Mouse (Mus musculus) embryonic facial prominence, embryonic 15.5 days (tissue): ENCODE results near the gene Krt81. TPM values are rescaled to one million over a fixed set of nuclear protein-coding genes. Genes with fewer than 3 reads are reported as not detected.
A peak's percentile ranks its signal among the peaks of the same experiment; 100 is the strongest.

Experiments used
- ATAC-seq: fragments of 200-750 bp; cut with Nextera tagmentation; 2 replicates; pipeline ENCODE4 v1.8.0; 2017; ENCODE audit warnings: low read depth, moderate TSS enrichment; ENCODE audit not compliant: insufficient number of reproducible peaks, low FRiP score, low TSS enrichment
- H3K27ac ChIP-seq: fragments of 300-500 bp; sonication (generic); replicated peaks from 2 replicates; pipeline ENCODE4 v1.5.1; 2015; ENCODE audit warnings: mild to moderate bottlenecking, inconsistent platforms
- H3K27me3 ChIP-seq: fragments of 300-500 bp; sonication (generic); 2 replicates; pipeline ENCODE4 v1.6.1; 2015; ENCODE audit warnings: inconsistent platforms
- H3K36me3 ChIP-seq: fragments of 300-500 bp; sonication (generic); 2 replicates; pipeline ENCODE4 v1.6.1; 2015; ENCODE audit warnings: mild to moderate bottlenecking, inconsistent platforms
- H3K4me1 ChIP-seq: fragments of 300-500 bp; sonication (generic); 2 replicates; pipeline ENCODE4 v1.6.1; 2015; ENCODE audit warnings: inconsistent platforms
- H3K4me2 ChIP-seq: fragments of 300-500 bp; sonication (generic); replicated peaks from 2 replicates; pipeline ENCODE4 v1.6.1; 2015; ENCODE audit warnings: mild to moderate bottlenecking, inconsistent platforms
- H3K4me3 ChIP-seq: fragments of 300-500 bp; sonication (generic); replicated peaks from 2 replicates; pipeline ENCODE4 v1.5.1; 2015; ENCODE audit warnings: mild to moderate bottlenecking, inconsistent platforms
- H3K9ac ChIP-seq: fragments of 300-500 bp; sonication (generic); 2 replicates; pipeline ENCODE4 v1.6.1; 2015; ENCODE audit warnings: inconsistent platforms
- H3K9me3 ChIP-seq: fragments of 300-500 bp; sonication (generic); replicated peaks from 2 replicates; pipeline ENCODE4 v1.6.1; 2016; ENCODE audit warnings: inconsistent platforms
- WGBS: fragments of 180-500 bp; shearing (Covaris S2); methylation state at CpG from one replicate; pipeline ENCODE4 v1.1.7; 2015; 5-methylcytosine and 5-hydroxymethylcytosine counted together
- polyA plus RNA-seq: library from polyadenylated mRNA; unstranded; fragments of >200 nt; fragmentation: Nextera tagmentation; extraction: Ambion mirVana; gene quantifications from 2 replicates; pipeline ENCODE4 v1.2.1, GENCODE M21; 2015

Gene Krt81
- polyA plus RNA-seq, 1 experiment from 2014 or later = 4.2 TPM

DNA sequence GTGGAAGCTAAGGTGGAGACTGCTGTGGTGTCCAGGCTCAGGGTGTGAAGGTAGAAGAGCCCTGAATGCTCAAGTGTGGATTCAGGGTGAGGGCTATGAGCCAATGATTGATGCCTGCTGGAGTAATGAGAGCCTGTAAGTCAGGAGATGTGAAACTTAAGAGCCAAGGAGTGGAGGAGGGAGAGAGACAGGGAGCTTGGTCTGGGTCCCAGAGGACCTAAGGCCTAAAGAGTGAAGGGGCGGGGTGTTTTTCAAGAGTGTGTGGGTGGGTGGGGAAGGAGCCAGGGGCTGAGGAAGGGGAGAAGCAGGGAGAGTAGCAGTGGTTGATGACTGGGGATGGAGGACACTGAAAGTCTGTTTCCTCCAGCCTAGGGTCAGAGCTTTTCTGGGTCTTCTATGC, 20.1 kb upstream of the Krt81 start:
- no peak overlapping the region for H3K4me2 ChIP-seq
- 60% methylated on average over 1 of the region's 1 CpGs for WGBS
- no peak overlapping the region for H3K9ac ChIP-seq
- no peak overlapping the region for H3K27ac ChIP-seq
- H3K4me1 ChIP-seq = peaks cover 9% of the 10 kb centered on the region
- H3K4me3 ChIP-seq = no peak overlapping the region
- no peaks in the 10 kb centered on the region for H3K27me3 ChIP-seq
- no peaks in the 10 kb centered on the region for H3K36me3 ChIP-seq
- no peaks in the 10 kb centered on the region for H3K9me3 ChIP-seq
- ATAC-seq = no peak

DNA sequence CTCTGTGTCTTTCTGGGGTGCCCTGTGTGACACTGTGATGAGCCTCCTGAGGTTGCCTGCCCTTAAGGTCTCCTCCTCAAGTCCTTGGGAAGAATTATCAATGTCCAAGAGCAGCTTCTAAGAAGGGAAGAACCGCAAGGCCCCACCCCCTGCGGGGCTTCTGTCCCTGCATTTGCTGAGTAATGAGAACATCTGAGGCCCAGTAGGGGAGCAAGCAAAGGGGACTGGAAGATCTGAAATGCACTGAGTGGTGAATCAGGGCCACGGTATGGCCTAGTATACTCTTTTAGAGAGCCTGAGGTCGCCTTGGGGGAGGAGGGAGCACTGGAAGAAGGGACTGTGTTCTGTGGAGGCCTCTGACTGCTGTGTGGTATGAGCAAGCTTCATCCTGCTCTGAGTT, 18.5 kb upstream of the Krt81 start:
- ATAC-seq = no peak
- H3K9me3 ChIP-seq = no peaks in the 10 kb centered on the region
- H3K4me1 ChIP-seq = peaks cover 9% of the 10 kb centered on the region
- H3K27me3 ChIP-seq = 0 out of 2 replicates have a peak, but pooled peaks cover 2% of the 10 kb centered on the region
- H3K27ac ChIP-seq = no peak overlapping the region
- WGBS = 31% methylated on average over 4 of the region's 4 CpGs
- no peak overlapping the region for H3K4me2 ChIP-seq
- H3K36me3 ChIP-seq = no peaks in the 10 kb centered on the region
- H3K9ac ChIP-seq = no peak overlapping the region
- no peak overlapping the region for H3K4me3 ChIP-seq

DNA sequence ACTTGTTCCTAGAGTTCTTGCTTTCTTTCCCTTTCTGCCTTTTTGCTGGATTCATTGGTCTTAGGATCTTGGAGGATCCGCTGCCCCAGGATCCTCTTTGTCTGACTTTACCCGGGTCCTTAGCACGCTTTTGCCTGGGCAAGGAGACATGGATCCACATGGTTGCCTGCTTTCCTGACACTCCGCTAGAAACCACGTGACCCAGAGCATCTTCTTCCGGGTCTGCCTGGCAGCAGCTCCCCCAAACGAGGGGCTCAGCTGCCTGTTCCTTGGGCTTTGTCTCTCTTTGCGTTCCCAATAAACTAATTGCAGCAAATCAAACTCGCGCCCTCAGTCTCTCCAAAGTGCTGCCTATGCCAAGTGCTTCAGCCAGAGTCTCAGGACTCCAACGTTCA, 16.1 kb upstream of the Krt81 start:
- Histone ChIP-seq H3K4me1 (peaks cover 9% of the 10 kb centered on the region), H3K9me3 (no peaks in the 10 kb centered on the region), H3K4me2 (peak overlapping the region; percentile 63), H3K4me3 (peak overlapping the region; percentile 31), H3K27me3 (0 out of 2 replicates have a peak, but pooled peaks cover 2% of the 10 kb centered on the region), H3K9ac (no peak overlapping the region), H3K27ac (no peak overlapping the region), H3K36me3 (no peaks in the 10 kb centered on the region)
- ATAC-seq = no peak
- WGBS = 33% methylated on average over 11 of the region's 11 CpGs

DNA sequence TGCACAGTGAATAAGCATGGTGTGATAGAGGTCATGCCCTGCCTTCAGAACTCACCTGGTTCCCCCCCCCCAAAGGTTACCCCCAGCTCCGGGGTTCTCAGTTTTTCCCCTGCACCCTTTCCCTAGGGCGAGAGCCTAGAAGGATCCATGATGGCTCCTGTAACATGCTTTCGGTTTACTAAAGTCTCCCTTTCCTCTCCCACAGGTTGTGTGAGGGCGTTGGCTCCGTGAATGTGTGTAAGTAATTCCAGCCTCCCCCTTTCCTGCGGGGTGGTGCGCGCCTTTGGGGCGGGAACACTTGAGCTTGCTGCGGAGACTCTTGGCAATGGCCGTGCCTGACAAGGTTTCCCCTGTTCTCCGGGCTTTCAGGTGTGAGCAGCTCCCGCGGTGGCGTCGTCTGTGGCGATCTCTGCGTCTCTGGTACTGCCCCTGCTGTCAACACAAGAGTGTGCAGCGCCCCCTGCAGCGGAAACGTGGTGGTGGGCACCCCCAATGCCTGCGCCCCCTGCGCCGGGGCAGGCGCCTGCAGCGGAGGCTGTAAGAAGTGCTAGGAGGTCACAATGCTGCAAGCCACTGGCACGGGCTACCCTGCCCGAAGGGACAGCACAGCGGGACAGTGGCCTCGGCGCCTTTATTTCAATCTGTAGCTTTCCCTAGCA, 15.6 kb upstream of the Krt81 start:
- WGBS = 6% methylated on average over 31 of the region's 31 CpGs
- no peak overlapping the region for H3K9ac ChIP-seq

DNA sequence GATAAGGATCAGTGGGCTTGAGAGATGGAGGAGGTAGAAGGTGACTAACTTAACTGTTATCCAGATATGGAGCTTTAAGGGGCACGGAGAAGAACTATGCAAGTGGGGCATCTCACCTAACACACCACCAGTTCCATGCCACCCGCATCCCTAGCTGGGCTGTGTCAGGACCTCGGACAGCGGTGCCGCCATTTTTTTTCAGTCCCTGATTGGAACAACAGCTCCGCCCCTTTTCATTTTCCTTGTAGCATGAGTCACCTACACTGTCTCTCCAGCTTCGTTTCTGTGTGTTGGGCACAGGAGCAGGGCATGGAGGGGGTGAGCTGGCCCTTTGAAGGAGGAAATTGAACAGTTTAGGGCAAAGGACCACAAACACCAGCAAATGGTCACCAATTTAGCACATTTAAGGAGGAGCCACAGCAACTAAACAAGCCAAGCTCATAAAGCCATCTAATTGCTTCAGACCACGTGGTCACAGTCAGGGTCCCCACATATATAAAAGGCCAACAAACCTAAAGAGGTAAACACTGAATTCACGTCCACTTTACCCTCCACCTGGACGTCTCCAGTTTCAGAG, 9.5 kb upstream of the Krt81 start, which contains the start of gene Krt86:
Gene Krt86, plus strand, starts transcription at position 527 of the 577 bp plus-strand sequence.
- no peak for ATAC-seq
- Histone ChIP-seq H3K4me2 (no peak within 1 kb of the TSS), H3K9me3 (no peaks in the 10 kb centered on the region), H3K27ac (no peak within 1 kb of the TSS), H3K4me3 (no peak within 1 kb of the TSS), H3K4me1 (no peaks in the 10 kb centered on the region), H3K27me3 (0 out of 2 replicates have a peak, but pooled peaks cover 2% of the 10 kb centered on the region), H3K36me3 (no peaks in the 10 kb centered on the region), H3K9ac (no peak within 1 kb of the TSS)
- 31% methylated on average over 10 of the region's 10 CpGs for WGBS

More for the DNA sequence above, 15.6 kb upstream of the Krt81 start:
- Histone ChIP-seq H3K4me3 (peak overlapping the region; percentile 31), H3K4me1 (peaks cover 9% of the 10 kb centered on the region), H3K36me3 (no peaks in the 10 kb centered on the region), H3K27me3 (0 out of 2 replicates have a peak, but pooled peaks cover 2% of the 10 kb centered on the region), H3K4me2 (peak overlapping the region; percentile 63), H3K9me3 (no peaks in the 10 kb centered on the region), H3K27ac (no peak overlapping the region)
- peak; percentile 16; the same call in 1 of the 2 replicates for ATAC-seq

DNA sequence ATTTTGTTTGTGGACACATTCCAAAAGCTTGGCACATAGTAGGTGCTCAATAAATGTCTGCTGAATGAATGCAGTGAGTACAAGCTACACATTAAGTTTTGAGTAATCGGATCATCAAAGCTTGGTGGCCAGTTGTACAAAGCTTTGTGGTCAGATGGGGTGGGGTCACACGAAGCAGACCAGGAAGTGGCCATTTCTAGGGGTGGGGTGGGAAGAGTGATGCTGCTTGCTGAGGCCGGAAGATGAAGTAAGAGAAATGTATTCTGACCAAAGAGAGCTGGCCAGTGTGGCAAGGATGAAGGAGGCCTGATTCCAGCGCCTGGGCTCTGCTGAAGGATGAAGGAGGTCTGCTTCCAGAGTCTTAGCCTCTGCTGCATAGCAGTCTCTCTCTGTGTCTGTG, 5.5 kb upstream of the Krt81 start:
- Histone ChIP-seq H3K4me2 (no peak overlapping the region), H3K27me3 (no peaks in the 10 kb centered on the region; the same call in 1 of the 2 replicates), H3K4me1 (no peaks in the 10 kb centered on the region), H3K27ac (no peak overlapping the region), H3K9ac (no peak overlapping the region), H3K9me3 (no peaks in the 10 kb centered on the region), H3K4me3 (no peak overlapping the region), H3K36me3 (no peaks in the 10 kb centered on the region)
- 74% methylated on average over 4 of the region's 4 CpGs for WGBS
- no peak for ATAC-seq

DNA sequence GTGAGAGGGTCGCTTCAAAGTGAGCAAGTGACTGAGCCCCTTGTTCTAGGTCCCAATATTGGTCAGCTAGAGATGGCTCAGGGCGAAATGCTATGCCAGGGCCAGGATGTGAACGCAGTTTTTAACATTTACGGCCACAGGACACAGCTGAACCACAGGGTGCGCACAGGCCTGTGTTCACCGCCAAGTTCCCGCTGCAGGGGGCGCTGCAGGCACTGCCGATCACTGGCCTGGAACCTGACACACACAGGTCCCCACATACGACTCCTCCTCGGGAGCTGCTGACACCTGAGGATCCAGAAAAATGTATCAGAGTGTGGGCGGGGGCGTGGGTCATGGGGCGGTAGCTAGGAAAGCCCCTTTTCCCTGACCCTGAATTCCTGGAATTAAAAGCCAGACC, 4.3 kb downstream of the Krt81 start:
- Histone ChIP-seq H3K27me3 (no peaks in the 10 kb centered on the region), H3K4me3 (no peak overlapping the region), H3K9ac (no peak overlapping the region), H3K4me2 (no peak overlapping the region), H3K36me3 (no peaks in the 10 kb centered on the region), H3K4me1 (0 out of 2 replicates have a peak, but pooled peaks cover 9% of the 10 kb centered on the region), H3K9me3 (no peaks in the 10 kb centered on the region), H3K27ac (no peak overlapping the region)
- 69% methylated on average over 14 of the region's 14 CpGs for WGBS
- no peak for ATAC-seq

DNA sequence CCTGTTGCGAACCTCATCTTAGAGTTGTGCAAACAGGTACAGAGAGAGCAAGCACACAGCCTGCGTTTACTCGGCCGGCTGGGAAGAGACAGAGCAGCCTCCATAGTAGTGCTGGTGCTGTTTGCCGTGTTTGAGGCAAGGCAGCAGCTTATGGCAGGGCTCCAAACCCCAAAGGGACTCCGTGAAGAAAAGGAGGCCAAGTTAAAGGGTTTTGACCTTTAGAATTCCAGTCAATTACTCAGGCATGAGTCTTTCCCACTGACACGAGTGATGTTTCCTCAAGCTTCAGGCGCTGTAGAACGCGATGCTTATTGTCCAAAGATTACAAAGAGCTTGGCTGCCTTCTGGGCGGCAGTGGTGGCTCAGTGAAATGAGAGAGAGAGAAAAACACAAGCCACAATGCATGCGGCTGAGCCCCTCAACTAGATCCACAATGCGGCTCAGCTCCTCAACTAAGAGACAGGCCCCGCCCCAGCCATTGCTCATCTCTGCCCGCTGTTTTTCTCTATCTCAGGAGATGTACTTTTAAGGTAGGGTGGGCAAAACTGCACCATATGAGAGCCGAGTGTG, 5.1 kb downstream of the Krt81 start:
- Histone ChIP-seq H3K4me1 (0 out of 2 replicates have a peak, but pooled peaks cover 9% of the 10 kb centered on the region), H3K9me3 (no peaks in the 10 kb centered on the region), H3K4me3 (no peak overlapping the region), H3K27ac (no peak overlapping the region), H3K4me2 (no peak overlapping the region), H3K27me3 (no peaks in the 10 kb centered on the region), H3K36me3 (no peaks in the 10 kb centered on the region), H3K9ac (no peak overlapping the region)
- ATAC-seq = no peak
- 47% methylated on average over 16 of the region's 16 CpGs for WGBS

DNA sequence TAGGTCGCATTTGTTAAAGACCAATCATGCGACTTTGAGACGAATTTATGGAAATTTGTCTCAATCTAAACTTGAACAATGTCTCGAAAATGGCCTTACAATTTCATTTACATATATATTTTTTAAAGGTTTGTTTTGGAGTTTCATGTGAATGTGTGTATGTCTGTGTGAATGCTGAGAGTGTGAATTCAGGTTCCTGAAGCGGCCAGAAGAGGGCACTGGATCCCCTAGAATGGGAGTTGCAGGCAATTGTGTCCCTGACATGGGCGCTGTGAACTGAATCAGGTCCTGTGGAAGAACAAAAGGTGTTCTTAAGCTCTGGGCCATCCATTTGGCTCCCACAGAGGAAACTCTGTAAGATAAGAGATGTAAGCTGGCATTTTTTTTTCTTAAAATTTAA, 7.7 kb downstream of the Krt81 start:
- Histone ChIP-seq H3K4me3 (no peak overlapping the region), H3K9me3 (no peaks in the 10 kb centered on the region), H3K4me2 (no peak overlapping the region), H3K36me3 (no peaks in the 10 kb centered on the region), H3K27ac (no peak overlapping the region), H3K27me3 (no peaks in the 10 kb centered on the region), H3K9ac (no peak overlapping the region), H3K4me1 (0 out of 2 replicates have a peak, but pooled peaks cover 9% of the 10 kb centered on the region)
- no peak for ATAC-seq
- 88% methylated on average over 6 of the region's 6 CpGs for WGBS

DNA sequence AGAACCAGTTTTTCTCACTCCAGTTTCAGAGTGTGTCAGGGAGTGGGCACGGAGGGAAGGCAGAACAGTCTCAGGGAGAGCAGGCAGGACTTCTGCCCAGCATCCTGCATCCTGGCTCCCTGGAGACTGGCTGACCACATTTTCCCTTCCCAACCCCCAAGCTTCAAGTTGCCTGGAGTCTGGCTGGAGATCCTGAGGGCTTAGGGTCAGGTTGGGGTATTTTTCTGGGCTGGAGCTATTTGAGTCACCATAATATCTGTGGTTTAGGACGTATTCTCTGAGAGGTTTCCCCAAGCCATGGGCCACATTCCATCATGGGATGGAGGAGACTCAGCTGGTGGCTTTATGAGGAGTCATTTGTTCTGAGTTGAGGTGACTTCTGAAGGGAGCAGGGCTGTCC, 8.3 kb downstream of the Krt81 start:
- no peak for ATAC-seq
- no peaks in the 10 kb centered on the region for H3K9me3 ChIP-seq
- H3K9ac ChIP-seq = no peak overlapping the region
- no peaks in the 10 kb centered on the region for H3K36me3 ChIP-seq
- no peaks in the 10 kb centered on the region for H3K27me3 ChIP-seq
- no peak overlapping the region for H3K27ac ChIP-seq
- H3K4me1 ChIP-seq = 0 out of 2 replicates have a peak, but pooled peaks cover 9% of the 10 kb centered on the region
- H3K4me2 ChIP-seq = no peak overlapping the region
- 71% methylated on average over 2 of the region's 2 CpGs for WGBS
- no peak overlapping the region for H3K4me3 ChIP-seq

DNA sequence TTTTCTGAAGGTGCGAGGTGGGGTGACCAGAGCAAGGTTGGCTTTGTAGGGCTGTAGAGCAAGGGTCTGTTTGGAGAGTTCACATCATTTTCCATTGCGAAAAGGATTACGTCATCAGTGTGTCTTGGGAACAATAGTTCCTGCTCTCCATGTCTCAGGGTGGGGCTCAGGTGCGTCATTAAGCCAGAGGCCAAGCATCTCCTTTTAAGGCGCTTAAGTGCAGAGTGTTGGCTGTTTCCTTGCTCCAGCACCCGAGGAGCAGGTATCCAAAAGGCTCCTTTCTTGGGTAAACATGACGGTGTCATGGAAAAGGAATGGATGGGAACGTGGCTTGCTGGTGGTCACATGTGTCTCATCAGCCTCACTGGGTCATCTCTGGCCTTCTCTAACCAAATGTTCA, 8.8 kb downstream of the Krt81 start:
- ATAC-seq = no peak
- no peaks in the 10 kb centered on the region for H3K27me3 ChIP-seq
- H3K9me3 ChIP-seq = no peaks in the 10 kb centered on the region
- H3K9ac ChIP-seq = no peak overlapping the region
- 0 out of 2 replicates have a peak, but pooled peaks cover 9% of the 10 kb centered on the region for H3K4me1 ChIP-seq
- H3K4me3 ChIP-seq = no peak overlapping the region
- H3K4me2 ChIP-seq = no peak overlapping the region
- no peak overlapping the region for H3K27ac ChIP-seq
- no peaks in the 10 kb centered on the region for H3K36me3 ChIP-seq
- WGBS = 80% methylated on average over 8 of the region's 8 CpGs
